Mouse (Mus musculus) thymus, postnatal 0 days (tissue): Measurements from ENCODE around the gene Fgd6. TPM values are rescaled to one million over a fixed set of nuclear protein-coding genes. Genes with fewer than 3 reads are reported as not detected.
A peak's percentile ranks its signal among the peaks of the same experiment; 100 is the strongest.

Experiments used
- DNase-seq: peaks from one replicate; pipeline ENCODE4 v3.0.0-alpha.2; 2015; ENCODE audit warnings: low spot score
- polyA plus RNA-seq: library from polyadenylated mRNA; unstranded; fragments of >200 nt; fragmentation: Nextera tagmentation; extraction: Ambion mirVana; gene quantifications from 2 replicates; pipeline ENCODE4 v1.2.1, GENCODE M21; 2015

The Fgd6 gene
- polyA plus RNA-seq, 1 experiment from 2014 or later, result 1.5 TPM

GRCm38 (mm10) chr10:94043908-94044307, 8.1 kb downstream of the Fgd6 start:
- no peak for DNase-seq

- DNase-seq, result no peak
Observed at GRCm38 (mm10) chr10:94045301-94045700, 9.5 kb downstream of the Fgd6 start.

- DNase-seq, result no peak
Observed at GRCm38 (mm10) chr10:94047024-94047423, 11.2 kb downstream of the Fgd6 start.

GRCm38 (mm10) chr10:94047845-94048559, 12.2 kb downstream of the Fgd6 start:
- no peak for DNase-seq

GRCm38 (mm10) chr10:94049121-94049520, 13.3 kb downstream of the Fgd6 start:
- no peak for DNase-seq

- DNase-seq, result no peak
Observed at GRCm38 (mm10) chr10:94050736-94051135, 14.9 kb downstream of the Fgd6 start.

- no peak for DNase-seq
Observed at GRCm38 (mm10) chr10:94056487-94056886, 20.7 kb downstream of the Fgd6 start.

- no peak for DNase-seq
Observed at GRCm38 (mm10) chr10:94059618-94060055, 23.8 kb downstream of the Fgd6 start.

GRCm38 (mm10) chr10:94060190-94060589, 24.4 kb downstream of the Fgd6 start:
- DNase-seq, result no peak

- no peak for DNase-seq
Observed at GRCm38 (mm10) chr10:94062357-94062756, 26.6 kb downstream of the Fgd6 start.

- no peak for DNase-seq
Observed at GRCm38 (mm10) chr10:94066896-94067295, 31.1 kb downstream of the Fgd6 start.

- no peak for DNase-seq
Observed at GRCm38 (mm10) chr10:94068701-94069100, 32.9 kb downstream of the Fgd6 start.

GRCm38 (mm10) chr10:94071641-94072040, 35.8 kb downstream of the Fgd6 start:
- DNase-seq, result no peak

- peak; percentile 9 for DNase-seq
Observed at GRCm38 (mm10) chr10:94072261-94072915, 36.6 kb downstream of the Fgd6 start.

GRCm38 (mm10) chr10:94072916-94073465, 37.2 kb downstream of the Fgd6 start:
- DNase-seq, result no peak

GRCm38 (mm10) chr10:94076966-94077825, 41.4 kb downstream of the Fgd6 start:
- DNase-seq, result no peak

GRCm38 (mm10) chr10:94080740-94081139, 44.9 kb downstream of the Fgd6 start:
- DNase-seq, result no peak

GRCm38 (mm10) chr10:94082040-94082734, 46.4 kb downstream of the Fgd6 start:
- DNase-seq, result no peak

- DNase-seq, result no peak
Observed at GRCm38 (mm10) chr10:94086315-94086714, 50.5 kb downstream of the Fgd6 start.

- no peak for DNase-seq
Observed at GRCm38 (mm10) chr10:94087367-94088077, 51.7 kb downstream of the Fgd6 start.
